Mouse (Mus musculus): ENCODE data around the gene 9530077C05Rik. TPM values are rescaled to one million over a fixed set of nuclear protein-coding genes. Genes with fewer than 3 reads are reported as not detected.

9530077C05Rik gene
- polyA plus RNA-seq, 1 experiment from 2014 or later: 9.8 TPM

Other genes starting within 250 kb of the 9530077C05Rik start
- not detected in 2 replicates for gene Zfp872, start 223.4 kb upstream of the 9530077C05Rik start, polyA plus RNA-seq (2014; fragmentation: Nextera tagmentation; extraction: Ambion mirVana)
- gene Zfp809, start 185.8 kb upstream of the 9530077C05Rik start, polyA plus RNA-seq (2014; fragmentation: Nextera tagmentation; extraction: Ambion mirVana): 11.9 and 13.4 TPM in 2 replicates
- gene Zfp599, start 151.6 kb upstream of the 9530077C05Rik start, polyA plus RNA-seq (2014; fragmentation: Nextera tagmentation; extraction: Ambion mirVana): 7.1 and 8.1 TPM in 2 replicates
- 25.5 and 34.1 TPM in 2 replicates for gene Zfp810, start 103.9 kb upstream of the 9530077C05Rik start, polyA plus RNA-seq (2014; fragmentation: Nextera tagmentation; extraction: Ambion mirVana)
- gene Anln, start 22.3 kb upstream of the 9530077C05Rik start, polyA plus RNA-seq (2014; fragmentation: Nextera tagmentation; extraction: Ambion mirVana): 34.0 and 40.2 TPM in 2 replicates
- gene Gm17545, start 42.8 kb downstream of the 9530077C05Rik start, polyA plus RNA-seq (2014; fragmentation: Nextera tagmentation; extraction: Ambion mirVana): not detected in 2 replicates
- gene Rp9, start 58.2 kb downstream of the 9530077C05Rik start, polyA plus RNA-seq (2014; fragmentation: Nextera tagmentation; extraction: Ambion mirVana): 53.9 and 56.0 TPM in 2 replicates
- gene Bbs9, start 64.2 kb downstream of the 9530077C05Rik start, polyA plus RNA-seq (2014; fragmentation: Nextera tagmentation; extraction: Ambion mirVana): 16.9 and 17.7 TPM in 2 replicates